7 mouse cellular contexts compared by ENCODE assay signal in genomic region chr12:79172019-79172941, GRCm38 (mm10). TPM values are rescaled to one million over a fixed set of nuclear protein-coding genes. Genes with fewer than 3 reads are reported as not detected.
A peak's percentile ranks its signal among the peaks of the same experiment; 100 is the strongest.
DNase-seq lines count a peak whose midpoint lies in the region; ATAC-seq lines count a peak whose summit lies in the region.

Gene Vti1b, minus strand, starts transcription at chr12:79172667.

- peak within 1 kb of the TSS; percentile 91 for H3K27ac ChIP-seq in intestine, embryonic 15.5 days
- H3K27ac ChIP-seq in midbrain, embryonic 10.5 days (replicated peaks), result peak within 1 kb of the TSS; percentile 98

- peaks cover 5% of the 10 kb centered on the region; the same call in 1 of the 2 replicates for H3K4me1 ChIP-seq in intestine, embryonic 15.5 days (replicated peaks)
- H3K4me1 ChIP-seq in midbrain, embryonic 10.5 days, result peaks cover 13% of the 10 kb centered on the region

- H3K27me3 ChIP-seq in intestine, embryonic 15.5 days (replicated peaks), result no peaks in the 10 kb centered on the region
- H3K27me3 ChIP-seq in midbrain, embryonic 10.5 days (ENCODE audit: low read depth, poor library complexity, severe bottlenecking), result no peaks in the 10 kb centered on the region

- peak within 1 kb of the TSS; percentile 66 for H3K4me2 ChIP-seq in intestine, embryonic 15.5 days (replicated peaks)

- H3K36me3 ChIP-seq in intestine, embryonic 15.5 days, result peaks cover 3% of the 10 kb centered on the region; the same call in 1 of the 2 replicates
- H3K36me3 ChIP-seq in midbrain, embryonic 10.5 days, result peaks cover 30% of the 10 kb centered on the region

- under 1% methylated on average over 73 of the region's 73 CpGs for WGBS in intestine, embryonic 15.5 days
- WGBS in midbrain, embryonic 10.5 days, result under 1% methylated on average over 73 of the region's 73 CpGs

- H3K9me3 ChIP-seq in intestine, embryonic 15.5 days, result no peaks in the 10 kb centered on the region
- H3K9me3 ChIP-seq in midbrain, embryonic 10.5 days (replicated peaks), result no peaks in the 10 kb centered on the region

- peak; percentile 83 to 88 for DNase-seq in adrenal gland, adult 18-20 months (ENCODE audit: low spot score in 2 of 2)
- peak; percentile 91 for DNase-seq in embryo, embryonic 11 days
- peak; percentile 85 to 96 for DNase-seq in gastrocnemius, postnatal 36 days
- peak; percentile 95 to 96 for DNase-seq in left cerebral cortex, postnatal 25 days (ENCODE audit: low spot score in 2 of 2)
- DNase-seq in midbrain, embryonic 10.5 days (ENCODE audit: low spot score), result peak; percentile 90
- peak; percentile 80 for DNase-seq in right cerebral cortex, postnatal 4 days

- H3K9ac ChIP-seq in intestine, embryonic 15.5 days, result peak within 1 kb of the TSS; percentile 89

- intact Hi-C loops in gastrocnemius, postnatal 36 days (cut with DNase I), result no loop called here
- intact Hi-C loops in left cerebral cortex, postnatal 25 days (cut with DNase I), result loop anchor here (5.0 kb wide), 1 partner anchor 310 kb away; the partner anchor contains the start of genes Atp6v1d and Eif2s1

- ATAC-seq in intestine, embryonic 15.5 days, result peak; percentile 98

- peak within 1 kb of the TSS; percentile 98 for H3K4me3 ChIP-seq in intestine, embryonic 15.5 days (replicated peaks)
- peak within 1 kb of the TSS; percentile 98 for H3K4me3 ChIP-seq in midbrain, embryonic 10.5 days

RNA-seq across cellular contexts. Expression of gene Vti1b, which starts in this region (rescaled TPM):
- 100 to 1,000 TPM; 121 to 131 TPM for total RNA-seq in adrenal gland, adult 18-20 months (2021)
- 10 to 100 TPM; 63.1 to 68.7 TPM for total RNA-seq in gastrocnemius, postnatal 36 days (2021)
- 106 and 111 TPM in 2 replicates for polyA plus RNA-seq in intestine, embryonic 15.5 days (2015; fragmentation: Nextera tagmentation; extraction: Ambion mirVana)
- 100 to 1,000 TPM; 243 to 249 TPM for total RNA-seq in left cerebral cortex, postnatal 25 days (2021)
- 100 and 103 TPM in 2 replicates for polyA plus RNA-seq in midbrain, embryonic 10.5 days (2016; fragmentation: Nextera tagmentation; extraction: Ambion mirVana)

Comparison
In these comparisons a context has a peak if more than half of its experiments do, and no peak if none do; other contexts are left out.
1. Peak in every context shown above with its lines: DNase-seq, ATAC-seq, H3K4me3 ChIP-seq and H3K27ac ChIP-seq.